Mouse (Mus musculus) lung, postnatal 36 days (tissue): ENCODE results near the gene Mvb12a.

Experiments used
- DNase-seq: peaks from one replicate; pipeline ENCODE4 v3.0.0; 2022; ENCODE audit warnings: mixed read lengths

Mvb12a gene

GRCm38 (mm10) chr8:71595862-71596261, 53.1 kb downstream of the Mvb12a start:
- DNase-seq = peak; percentile 93

GRCm38 (mm10) chr8:71596384-71596783, 53.7 kb downstream of the Mvb12a start:
- no peak for DNase-seq

GRCm38 (mm10) chr8:71596798-71597197, 54.1 kb downstream of the Mvb12a start:
- peak; percentile 47 for DNase-seq

- DNase-seq = no peak
Measured at GRCm38 (mm10) chr8:71597451-71597850, 54.7 kb downstream of the Mvb12a start, which contains the start of gene Fam129c. Fam129c (plus strand) TSS chr8:71597648.
